Mouse (Mus musculus) testis, postnatal 14 days (tissue): ENCODE data around the gene Reln.

Experiments used
- DNase-seq: peaks from one replicate; pipeline ENCODE4 v3.0.0; 2021; ENCODE audit warnings: low spot score

Reln gene

DNA sequence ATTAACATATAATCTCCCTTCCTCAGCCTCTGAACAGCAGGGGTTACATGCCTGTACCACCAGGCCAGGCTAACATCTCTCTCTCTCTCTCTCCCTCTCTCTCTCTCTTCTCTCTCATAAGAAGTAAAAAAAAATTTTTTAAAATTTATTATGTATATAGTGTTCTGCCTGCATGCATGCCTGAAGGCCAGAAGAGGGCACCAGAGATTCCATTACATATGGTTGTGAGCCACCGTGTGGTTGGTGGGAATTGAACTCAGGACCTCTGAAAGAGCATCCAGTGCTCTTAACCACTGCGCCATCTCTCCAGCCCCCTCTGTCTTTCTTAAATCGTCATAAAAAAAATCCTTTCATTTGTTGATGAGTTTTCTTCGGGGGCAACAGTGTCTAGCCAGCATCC is 499.8 kb downstream of the Reln start:
- no peak for DNase-seq
